Mouse (Mus musculus): ENCODE measurements around the gene Mgst2.

DNA sequence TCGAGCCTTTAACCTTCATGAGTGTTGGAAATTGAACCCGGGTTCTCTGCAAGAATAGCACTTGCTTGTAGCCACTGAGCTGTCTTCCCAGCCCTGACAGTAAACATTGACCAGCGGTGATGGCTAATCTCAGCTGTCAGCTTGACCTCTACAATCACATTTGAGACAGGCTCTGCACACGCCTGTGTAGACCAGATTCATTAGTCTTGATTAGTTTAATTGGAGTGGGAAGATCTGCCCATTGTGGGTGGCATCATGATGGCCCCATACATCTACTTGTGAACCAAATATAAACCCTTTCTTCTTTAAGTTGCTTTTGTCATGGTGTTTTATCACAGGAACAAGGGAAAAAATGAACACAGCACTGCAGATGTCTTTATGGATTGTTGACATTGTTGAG, 12.8 kb upstream of the Mgst2 start:
- no peak for TF ChIP-seq CTCF (IDR thresholded peaks at IDR 0.05; ENCODE audit: control insufficient read depth, insufficient read depth, insufficient read length)
- no peak for TF ChIP-seq USF1 (IDR thresholded peaks at IDR 0.05; ENCODE audit: low read depth)
- no peak for TF ChIP-seq MYOD1 (IDR thresholded peaks at IDR 0.05; ENCODE audit: control insufficient read depth, insufficient read length, low read depth)
- TF ChIP-seq MYOG (IDR thresholded peaks at IDR 0.05; ENCODE audit: control insufficient read depth, extremely low read depth, insufficient read length), result no peak
- no peak for TF ChIP-seq MAX (IDR thresholded peaks at IDR 0.05)
